Mouse (Mus musculus) lung, embryonic 15.5 days (tissue): Measurements from ENCODE around the gene Zbtb38. TPM values are rescaled to one million over a fixed set of nuclear protein-coding genes. Genes with fewer than 3 reads are reported as not detected.

Experiments used
- ATAC-seq: fragments of 200-750 bp; cut with Nextera tagmentation; 2 replicates; pipeline ENCODE4 v1.8.0; 2017; ENCODE audit warnings: moderate number of reproducible peaks, borderline replicate concordance; ENCODE audit not compliant: low FRiP score, low TSS enrichment; ENCODE audit errors: extremely low read depth
- H3K27ac ChIP-seq: fragments of 300-500 bp; sonication (generic); 2 replicates; pipeline ENCODE4 v1.5.1; 2015; ENCODE audit warnings: moderate library complexity, mild to moderate bottlenecking, inconsistent platforms
- H3K27me3 ChIP-seq: fragments of 300-500 bp; sonication (generic); 2 replicates; pipeline ENCODE4 v1.6.1; 2015; ENCODE audit warnings: inconsistent platforms
- H3K36me3 ChIP-seq: fragments of 300-500 bp; sonication (generic); 2 replicates; pipeline ENCODE4 v1.6.1; 2015; ENCODE audit warnings: inconsistent platforms
- H3K4me1 ChIP-seq: fragments of 300-500 bp; sonication (generic); 2 replicates; pipeline ENCODE4 v1.6.1; 2015; ENCODE audit warnings: inconsistent platforms
- H3K4me2 ChIP-seq: fragments of 300-500 bp; sonication (generic); 2 replicates; pipeline ENCODE4 v1.6.1; 2015; ENCODE audit warnings: inconsistent platforms, mild to moderate bottlenecking, moderate library complexity
- H3K4me3 ChIP-seq: fragments of 300-500 bp; sonication (generic); 2 replicates; pipeline ENCODE4 v1.5.1; 2015; ENCODE audit warnings: mild to moderate bottlenecking, inconsistent platforms
- H3K9ac ChIP-seq: fragments of 300-500 bp; sonication (generic); 2 replicates; pipeline ENCODE4 v1.6.1; 2015; ENCODE audit warnings: inconsistent platforms
- H3K9me3 ChIP-seq: fragments of 300-500 bp; sonication (generic); 2 replicates; pipeline ENCODE4 v1.6.1; 2016; ENCODE audit warnings: inconsistent platforms
- whole genome bisulfite sequencing: fragments of 180-500 bp; shearing (Covaris S2); methylation state at CpG from one replicate; pipeline ENCODE4 v1.1.7; 2015; 5-methylcytosine and 5-hydroxymethylcytosine counted together
- polyA plus RNA-seq: library from polyadenylated mRNA; unstranded; fragments of >200 nt; fragmentation: Nextera tagmentation; extraction: Ambion mirVana; gene quantifications from 2 replicates; pipeline ENCODE4 v1.2.1, GENCODE M21; 2015

Zbtb38 gene
- polyA plus RNA-seq, 1 experiment from 2014 or later: 26.4 TPM

GRCm38 (mm10) chr9:96717698-96718401, 34.8 kb downstream of the Zbtb38 start:
- H3K4me3 ChIP-seq: no peak overlapping the region
- no peaks in the 10 kb centered on the region for H3K36me3 ChIP-seq
- H3K27me3 ChIP-seq: no peaks in the 10 kb centered on the region
- H3K4me1 ChIP-seq: peaks cover 8% of the 10 kb centered on the region
- ATAC-seq: no peak
- 86% methylated on average over 16 of the region's 16 CpGs for WGBS
- 0 out of 2 replicates have a peak overlapping the region, but pooled peaks have one; percentile 63 for H3K4me2 ChIP-seq
- no peak overlapping the region for H3K27ac ChIP-seq
- no peak overlapping the region for H3K9ac ChIP-seq
- no peaks in the 10 kb centered on the region for H3K9me3 ChIP-seq

- Histone ChIP-seq H3K9ac (no peak overlapping the region), H3K27me3 (no peaks in the 10 kb centered on the region), H3K4me3 (no peak overlapping the region), H3K36me3 (no peaks in the 10 kb centered on the region), H3K4me1 (peaks cover 8% of the 10 kb centered on the region), H3K4me2 (no peak overlapping the region), H3K27ac (no peak overlapping the region), H3K9me3 (no peaks in the 10 kb centered on the region)
- no peak for ATAC-seq
- 80% methylated on average over 14 of the region's 14 CpGs for WGBS
Observed at GRCm38 (mm10) chr9:96716735-96717444, 35.7 kb downstream of the Zbtb38 start.

GRCm38 (mm10) chr9:96716136-96716535, 36.5 kb downstream of the Zbtb38 start:
- Histone ChIP-seq H3K4me2 (no peak overlapping the region), H3K9me3 (no peaks in the 10 kb centered on the region), H3K4me1 (peaks cover 8% of the 10 kb centered on the region), H3K27ac (no peak overlapping the region), H3K27me3 (no peaks in the 10 kb centered on the region), H3K9ac (no peak overlapping the region), H3K36me3 (no peaks in the 10 kb centered on the region), H3K4me3 (no peak overlapping the region)
- 65% methylated on average over 10 of the region's 10 CpGs for WGBS
- no peak for ATAC-seq

GRCm38 (mm10) chr9:96715171-96715570, 37.5 kb downstream of the Zbtb38 start:
- 76% methylated on average over 11 of the region's 11 CpGs for WGBS
- Histone ChIP-seq H3K36me3 (no peaks in the 10 kb centered on the region), H3K9ac (no peak overlapping the region), H3K4me2 (no peak overlapping the region), H3K27me3 (no peaks in the 10 kb centered on the region), H3K4me1 (peaks cover 17% of the 10 kb centered on the region), H3K27ac (no peak overlapping the region), H3K9me3 (no peaks in the 10 kb centered on the region), H3K4me3 (no peak overlapping the region)
- no peak for ATAC-seq

GRCm38 (mm10) chr9:96713472-96714390, 38.9 kb downstream of the Zbtb38 start:
- WGBS: 70% methylated on average over 14 of the region's 14 CpGs

GRCm38 (mm10) chr9:96712758-96713471, 39.7 kb downstream of the Zbtb38 start:
- H3K9me3 ChIP-seq: no peaks in the 10 kb centered on the region
- peak overlapping the region; percentile 19 for H3K4me2 ChIP-seq
- no peak overlapping the region for H3K27ac ChIP-seq
- no peak for ATAC-seq
- 70% methylated on average over 14 of the region's 14 CpGs for WGBS
- no peak overlapping the region for H3K4me3 ChIP-seq
- H3K4me1 ChIP-seq: peaks cover 26% of the 10 kb centered on the region
- no peak overlapping the region for H3K9ac ChIP-seq
- no peaks in the 10 kb centered on the region for H3K36me3 ChIP-seq
- H3K27me3 ChIP-seq: no peaks in the 10 kb centered on the region

More at GRCm38 (mm10) chr9:96713472-96714390, 38.9 kb downstream of the Zbtb38 start:
- no peaks in the 10 kb centered on the region for H3K27me3 ChIP-seq
- H3K4me2 ChIP-seq: peak overlapping the region; percentile 19
- H3K4me3 ChIP-seq: no peak overlapping the region
- no peak overlapping the region for H3K9ac ChIP-seq
- no peak overlapping the region for H3K27ac ChIP-seq
- no peaks in the 10 kb centered on the region for H3K9me3 ChIP-seq
- H3K36me3 ChIP-seq: no peaks in the 10 kb centered on the region
- peaks cover 24% of the 10 kb centered on the region for H3K4me1 ChIP-seq
- ATAC-seq: no peak

- H3K9ac ChIP-seq: no peak overlapping the region
- 91% methylated on average over 12 of the region's 12 CpGs for whole genome bisulfite sequencing
- H3K4me2 ChIP-seq: no peak overlapping the region
- H3K9me3 ChIP-seq: no peaks in the 10 kb centered on the region
- no peaks in the 10 kb centered on the region for H3K27me3 ChIP-seq
- H3K4me3 ChIP-seq: no peak overlapping the region
- no peak for ATAC-seq
- H3K27ac ChIP-seq: no peak overlapping the region
- no peaks in the 10 kb centered on the region for H3K36me3 ChIP-seq
- peaks cover 28% of the 10 kb centered on the region for H3K4me1 ChIP-seq
Observed at GRCm38 (mm10) chr9:96712045-96712444, 40.6 kb downstream of the Zbtb38 start.

GRCm38 (mm10) chr9:96710241-96710946, 42.2 kb downstream of the Zbtb38 start:
- Histone ChIP-seq H3K36me3 (no peaks in the 10 kb centered on the region), H3K4me3 (no peak overlapping the region), H3K4me2 (no peak overlapping the region), H3K9ac (no peak overlapping the region), H3K4me1 (peaks cover 39% of the 10 kb centered on the region), H3K27ac (no peak overlapping the region), H3K9me3 (no peaks in the 10 kb centered on the region), H3K27me3 (no peaks in the 10 kb centered on the region)
- peak; percentile 17; the same call in 1 of the 2 replicates for ATAC-seq
- 60% methylated on average over 15 of the region's 15 CpGs for WGBS

- H3K4me3 ChIP-seq: no peak overlapping the region
- no peaks in the 10 kb centered on the region for H3K36me3 ChIP-seq
- H3K9ac ChIP-seq: no peak overlapping the region
- whole genome bisulfite sequencing: 95% methylated on average over 9 of the region's 9 CpGs
- H3K4me1 ChIP-seq: peaks cover 46% of the 10 kb centered on the region
- H3K27ac ChIP-seq: no peak overlapping the region
- no peak for ATAC-seq
- no peaks in the 10 kb centered on the region for H3K27me3 ChIP-seq
- H3K9me3 ChIP-seq: no peaks in the 10 kb centered on the region
- no peak overlapping the region for H3K4me2 ChIP-seq
Observed at GRCm38 (mm10) chr9:96708905-96709304, 43.7 kb downstream of the Zbtb38 start.

- peak; percentile 55; the same call in 1 of the 2 replicates for ATAC-seq
- Histone ChIP-seq H3K4me3 (no peak overlapping the region), H3K9ac (no peak overlapping the region), H3K4me1 (peaks cover 46% of the 10 kb centered on the region), H3K36me3 (no peaks in the 10 kb centered on the region), H3K4me2 (no peak overlapping the region), H3K9me3 (no peaks in the 10 kb centered on the region), H3K27ac (no peak overlapping the region), H3K27me3 (no peaks in the 10 kb centered on the region)
- WGBS: 44% methylated on average over 4 of the region's 4 CpGs
Observed at GRCm38 (mm10) chr9:96707964-96708363, 44.7 kb downstream of the Zbtb38 start.
